Mouse (Mus musculus) liver, postnatal 0 days (tissue): ENCODE measurements around the gene Cyp2t4. TPM values are rescaled to one million over a fixed set of nuclear protein-coding genes. Genes with fewer than 3 reads are reported as not detected.
A peak's percentile ranks its signal among the peaks of the same experiment; 100 is the strongest.

Source experiments
- ATAC-seq: fragments of 200-750 bp; cut with Nextera tagmentation; 2 replicates; pipeline ENCODE4 v1.8.0; 2017; ENCODE audit warnings: mild to moderate bottlenecking, moderate library complexity
- DNase-seq: peaks from one replicate; pipeline ENCODE4 v3.0.0-alpha.2; 2016
- H3K27ac ChIP-seq: fragments of 300-500 bp; sonication (generic); 2 replicates; pipeline ENCODE4 v1.5.1; 2014; ENCODE audit warnings: antibody characterized with exemption, moderate library complexity, mild to moderate bottlenecking, low read depth
- H3K27me3 ChIP-seq: fragments of 300-500 bp; sonication (generic); 2 replicates; pipeline ENCODE4 v1.6.1; 2014; ENCODE audit warnings: low read length, control low read depth, mixed read lengths; ENCODE audit not compliant: insufficient read depth
- H3K36me3 ChIP-seq: fragments of 300-500 bp; sonication (generic); replicated peaks from 2 replicates; pipeline ENCODE4 v1.6.1; 2014; ENCODE audit warnings: mild to moderate bottlenecking, control low read depth, low read length, moderate library complexity, mixed read lengths; ENCODE audit not compliant: insufficient read depth
- H3K4me1 ChIP-seq: fragments of 300-500 bp; sonication (generic); 2 replicates; pipeline ENCODE4 v1.6.1; 2014; ENCODE audit warnings: antibody characterized with exemption, mild to moderate bottlenecking, control low read depth; ENCODE audit not compliant: insufficient read depth
- H3K4me2 ChIP-seq: fragments of 300-500 bp; sonication (generic); 2 replicates; pipeline ENCODE4 v1.6.1; 2014; ENCODE audit warnings: low read depth, mild to moderate bottlenecking, low read length, moderate library complexity, mixed read lengths
- H3K4me3 ChIP-seq: fragments of 300-500 bp; sonication (generic); 2 replicates; pipeline ENCODE4 v1.5.1; 2014; ENCODE audit warnings: low read depth, low read length
- H3K9ac ChIP-seq: fragments of 300-500 bp; sonication (generic); replicated peaks from 2 replicates; pipeline ENCODE4 v1.6.1; 2014; ENCODE audit warnings: mild to moderate bottlenecking, moderate library complexity
- H3K9me3 ChIP-seq: fragments of 300-500 bp; sonication (generic); 2 replicates; pipeline ENCODE4 v1.6.1; 2016; ENCODE audit warnings: mild to moderate bottlenecking, control low read depth, low read length, mixed read lengths
- CTCF ChIP-seq: sonication (generic); IDR thresholded peaks from 2 replicates; pipeline ENCODE4 v1.5.1; 2016; ENCODE audit warnings: antibody characterized with exemption, low read depth
- EP300 ChIP-seq: IDR thresholded peaks from 2 replicates; pipeline ENCODE4 v1.6.1; 2016; ENCODE audit warnings: antibody characterized with exemption, low read depth, mild to moderate bottlenecking
- WGBS: fragments of 180-500 bp; shearing (Covaris S2); extraction: QIAGEN DNeasy Blood & Tissue Kit; methylation state at CpG from one replicate; pipeline ENCODE4 v1.1.7; 2014; ENCODE audit not compliant: insufficient replicate concordance; 5-methylcytosine and 5-hydroxymethylcytosine counted together
- polyA plus RNA-seq: library from polyadenylated mRNA; unstranded; fragments of >200 nt; fragmentation: Nextera tagmentation; extraction: Ambion mirVana; gene quantifications from 2 replicates; pipeline ENCODE4 v1.2.1, GENCODE M21; 2015

Gene Cyp2t4
- polyA plus RNA-seq, 1 experiment from 2014 or later, result not detected

- ATAC-seq (no peak), DNase-seq (no peak)
- no peaks in the 10 kb centered on the region for H3K36me3 ChIP-seq
- WGBS, result 82% methylated on average over 22 of the region's 22 CpGs
- H3K4me3 ChIP-seq, result no peak overlapping the region
- no peaks in the 10 kb centered on the region; the same call in 1 of the 2 replicates for H3K4me1 ChIP-seq
- no peak for TF ChIP-seq CTCF
- no peak for TF ChIP-seq EP300
- no peaks in the 10 kb centered on the region for H3K9me3 ChIP-seq
- no peaks in the 10 kb centered on the region for H3K27me3 ChIP-seq
- H3K9ac ChIP-seq, result no peak overlapping the region
- H3K27ac ChIP-seq, result no peak overlapping the region
- H3K4me2 ChIP-seq, result no peak overlapping the region
These were observed 22.8 kb upstream of the Cyp2t4 start for GRCm38 (mm10) chr7:27130521-27131370.

GRCm38 (mm10) chr7:27131387-27131786, 22.1 kb upstream of the Cyp2t4 start:
- no peak overlapping the region for H3K27ac ChIP-seq
- H3K9ac ChIP-seq, result no peak overlapping the region
- H3K9me3 ChIP-seq, result no peaks in the 10 kb centered on the region
- DNase-seq (no peak), ATAC-seq (no peak)
- H3K4me3 ChIP-seq, result no peak overlapping the region
- H3K4me2 ChIP-seq, result no peak overlapping the region
- TF ChIP-seq CTCF (peak; percentile 38), EP300 (no peak)
- no peaks in the 10 kb centered on the region for H3K27me3 ChIP-seq
- no peaks in the 10 kb centered on the region for H3K36me3 ChIP-seq
- 61% methylated on average over 2 of the region's 2 CpGs for WGBS
- H3K4me1 ChIP-seq, result no peaks in the 10 kb centered on the region; the same call in 1 of the 2 replicates

GRCm38 (mm10) chr7:27132588-27132987, 20.9 kb upstream of the Cyp2t4 start:
- H3K36me3 ChIP-seq, result no peaks in the 10 kb centered on the region
- ATAC-seq (peak; percentile 18; the same call in 1 of the 2 replicates), DNase-seq (peak; percentile 60)
- H3K27me3 ChIP-seq, result no peaks in the 10 kb centered on the region
- no peaks in the 10 kb centered on the region; the same call in 1 of the 2 replicates for H3K4me1 ChIP-seq
- H3K4me3 ChIP-seq, result no peak overlapping the region
- H3K9ac ChIP-seq, result no peak overlapping the region
- WGBS, result 18% methylated on average over 10 of the region's 10 CpGs
- no peak overlapping the region for H3K4me2 ChIP-seq
- no peaks in the 10 kb centered on the region for H3K9me3 ChIP-seq
- peak; percentile 62 for TF ChIP-seq CTCF
- no peak for TF ChIP-seq EP300
- H3K27ac ChIP-seq, result no peak overlapping the region

GRCm38 (mm10) chr7:27133156-27133555, 20.4 kb upstream of the Cyp2t4 start:
- H3K36me3 ChIP-seq, result no peaks in the 10 kb centered on the region
- no peaks in the 10 kb centered on the region for H3K27me3 ChIP-seq
- ATAC-seq (peak; percentile 67; the same call in 1 of the 2 replicates), DNase-seq (peak; percentile 78)
- H3K27ac ChIP-seq, result no peak overlapping the region
- TF ChIP-seq EP300 (no peak), CTCF (no peak)
- WGBS, result 44% methylated on average over 12 of the region's 12 CpGs
- H3K4me2 ChIP-seq, result no peak overlapping the region
- no peaks in the 10 kb centered on the region; the same call in 1 of the 2 replicates for H3K4me1 ChIP-seq
- H3K9ac ChIP-seq, result no peak overlapping the region
- no peak overlapping the region for H3K4me3 ChIP-seq
- H3K9me3 ChIP-seq, result no peaks in the 10 kb centered on the region

- H3K36me3 ChIP-seq, result no peaks in the 10 kb centered on the region
- no peak overlapping the region for H3K27ac ChIP-seq
- 65% methylated on average over 4 of the region's 4 CpGs for WGBS
- ATAC-seq (no peak), DNase-seq (no peak)
- no peak overlapping the region for H3K4me3 ChIP-seq
- H3K27me3 ChIP-seq, result no peaks in the 10 kb centered on the region
- H3K4me1 ChIP-seq, result no peaks in the 10 kb centered on the region; the same call in 1 of the 2 replicates
- no peaks in the 10 kb centered on the region for H3K9me3 ChIP-seq
- no peak overlapping the region for H3K4me2 ChIP-seq
- H3K9ac ChIP-seq, result no peak overlapping the region
- TF ChIP-seq EP300, result no peak
- TF ChIP-seq CTCF, result no peak
These were observed 19.8 kb upstream of the Cyp2t4 start for GRCm38 (mm10) chr7:27133757-27134156.

GRCm38 (mm10) chr7:27136410-27136996, 17.0 kb upstream of the Cyp2t4 start:
- TF ChIP-seq EP300 (no peak), CTCF (no peak)
- H3K9ac ChIP-seq, result no peak overlapping the region
- no peak for DNase-seq

More at GRCm38 (mm10) chr7:27136410-27136996, 17.0 kb upstream of the Cyp2t4 start:
- no peaks in the 10 kb centered on the region for H3K9me3 ChIP-seq
- H3K27ac ChIP-seq, result no peak overlapping the region
- H3K4me2 ChIP-seq, result no peak overlapping the region
- ATAC-seq, result no peak
- H3K36me3 ChIP-seq, result no peaks in the 10 kb centered on the region
- H3K4me3 ChIP-seq, result no peak overlapping the region
- no peaks in the 10 kb centered on the region for H3K27me3 ChIP-seq
- H3K4me1 ChIP-seq, result no peaks in the 10 kb centered on the region; the same call in 1 of the 2 replicates
- whole genome bisulfite sequencing, result 53% methylated on average over 8 of the region's 8 CpGs
